Mouse (Mus musculus): Measurements from ENCODE around the gene BC051019. TPM values are rescaled to one million over a fixed set of nuclear protein-coding genes. Genes with fewer than 3 reads are reported as not detected.

Gene BC051019
- polyA plus RNA-seq, 1 experiment, result 17.8 TPM

GRCm38 (mm10) chr7:109751427-109752007, 27.9 kb upstream of the BC051019 start:
- DNase-seq, result no peak
- TF ChIP-seq CTCF (IDR thresholded peaks at IDR 0.05; ENCODE audit: insufficient read depth, low read length) (no peak), POLR2A (IDR thresholded peaks at IDR 0.05; ENCODE audit: borderline replicate concordance, extremely low read depth, low read depth, low read length) (no peak)
- 3% methylated on average over 13 of the region's 13 CpGs for WGBS
- Histone ChIP-seq H3K4me3 (replicated peaks; ENCODE audit: extremely low read depth, low read depth, low read length) (peak overlapping the region; percentile 95), H3K4me1 (ENCODE audit: control insufficient read depth, insufficient read depth, low read length) (peaks cover 7% of the 10 kb centered on the region)

GRCm38 (mm10) chr7:109747747-109748146, 24.1 kb upstream of the BC051019 start:
- WGBS, result 16% methylated on average over 1 of the region's 1 CpGs
- Histone ChIP-seq H3K4me3 (replicated peaks; ENCODE audit: extremely low read depth, low read depth, low read length) (no peak overlapping the region), H3K4me1 (ENCODE audit: control insufficient read depth, insufficient read depth, low read length) (peaks cover 5% of the 10 kb centered on the region)
- no peak for DNase-seq
- no peak for TF ChIP-seq POLR2A (IDR thresholded peaks at IDR 0.05; ENCODE audit: borderline replicate concordance, extremely low read depth, low read depth, low read length)
- no peak for TF ChIP-seq CTCF (IDR thresholded peaks at IDR 0.05; ENCODE audit: insufficient read depth, low read length)

- DNase-seq, result no peak
These were observed 18.1 kb upstream of the BC051019 start for GRCm38 (mm10) chr7:109741703-109742102.

GRCm38 (mm10) chr7:109741060-109741459, 17.4 kb upstream of the BC051019 start:
- Histone ChIP-seq H3K4me3 (replicated peaks; ENCODE audit: extremely low read depth, low read depth, low read length) (no peak overlapping the region), H3K4me1 (ENCODE audit: control insufficient read depth, insufficient read depth, low read length) (peaks cover 3% of the 10 kb centered on the region; the same call in 1 of the 2 replicates)
- DNase-seq, result no peak
- TF ChIP-seq CTCF (IDR thresholded peaks at IDR 0.05; ENCODE audit: insufficient read depth, low read length), result no peak
- no peak for TF ChIP-seq POLR2A (IDR thresholded peaks at IDR 0.05; ENCODE audit: borderline replicate concordance, extremely low read depth, low read depth, low read length)
- WGBS, result 89% methylated on average over 1 of the region's 1 CpGs

More at GRCm38 (mm10) chr7:109741703-109742102, 18.1 kb upstream of the BC051019 start:
- WGBS, result 81% methylated on average over 4 of the region's 4 CpGs
- Histone ChIP-seq H3K4me3 (replicated peaks; ENCODE audit: extremely low read depth, low read depth, low read length) (no peak overlapping the region), H3K4me1 (ENCODE audit: control insufficient read depth, insufficient read depth, low read length) (peaks cover 3% of the 10 kb centered on the region; the same call in 1 of the 2 replicates)
- TF ChIP-seq CTCF (IDR thresholded peaks at IDR 0.05; ENCODE audit: insufficient read depth, low read length) (no peak), POLR2A (IDR thresholded peaks at IDR 0.05; ENCODE audit: borderline replicate concordance, extremely low read depth, low read depth, low read length) (no peak)

GRCm38 (mm10) chr7:109739822-109740370, 16.2 kb upstream of the BC051019 start:
- WGBS, result 32% methylated on average over 5 of the region's 5 CpGs
- TF ChIP-seq CTCF (IDR thresholded peaks at IDR 0.05; ENCODE audit: insufficient read depth, low read length), result no peak
- TF ChIP-seq POLR2A (IDR thresholded peaks at IDR 0.05; ENCODE audit: borderline replicate concordance, extremely low read depth, low read depth, low read length), result no peak
- Histone ChIP-seq H3K4me1 (ENCODE audit: control insufficient read depth, insufficient read depth, low read length) (peaks cover 3% of the 10 kb centered on the region; the same call in 1 of the 2 replicates), H3K4me3 (replicated peaks; ENCODE audit: extremely low read depth, low read depth, low read length) (no peak overlapping the region)
- no peak for DNase-seq

- H3K4me1 ChIP-seq (ENCODE audit: control insufficient read depth, insufficient read depth, low read length), result no peaks in the 10 kb centered on the region; the same call in 1 of the 2 replicates
- no peak for DNase-seq
- WGBS, result 66% methylated on average over 4 of the region's 4 CpGs
- no peak for TF ChIP-seq POLR2A (IDR thresholded peaks at IDR 0.05; ENCODE audit: borderline replicate concordance, extremely low read depth, low read depth, low read length)
- H3K4me3 ChIP-seq (replicated peaks; ENCODE audit: extremely low read depth, low read depth, low read length), result no peak overlapping the region
These were observed 11.2 kb upstream of the BC051019 start for GRCm38 (mm10) chr7:109734806-109735205.

- no peak within 1 kb of the TSS for H3K4me3 ChIP-seq (replicated peaks; ENCODE audit: extremely low read depth, low read depth, low read length)
- peaks cover 6% of the 10 kb centered on the region; the same call in 1 of the 2 replicates for H3K4me1 ChIP-seq (ENCODE audit: control insufficient read depth, insufficient read depth, low read length)
- 84% methylated on average over 5 of the region's 5 CpGs for WGBS
- no peak for DNase-seq
- TF ChIP-seq CTCF (IDR thresholded peaks at IDR 0.05; ENCODE audit: insufficient read depth, low read length), result no peak
- TF ChIP-seq POLR2A (IDR thresholded peaks at IDR 0.05; ENCODE audit: borderline replicate concordance, extremely low read depth, low read depth, low read length), result no peak
These were observed 8.0 kb upstream of the BC051019 start, which contains the start of gene Ascl3 for GRCm38 (mm10) chr7:109731626-109732025. Gene Ascl3, minus strand, starts transcription at chr7:109731726.

GRCm38 (mm10) chr7:109723114-109723513, 536 bp downstream of the BC051019 start:
- TF ChIP-seq CTCF (IDR thresholded peaks at IDR 0.05; ENCODE audit: insufficient read depth, low read length) (no peak), POLR2A (IDR thresholded peaks at IDR 0.05; ENCODE audit: borderline replicate concordance, extremely low read depth, low read depth, low read length) (no peak)
- WGBS, result 89% methylated on average over 8 of the region's 8 CpGs
- no peaks in the 10 kb centered on the region for H3K4me1 ChIP-seq (ENCODE audit: control insufficient read depth, insufficient read depth, low read length)

GRCm38 (mm10) chr7:109722618-109723017, 1.0 kb downstream of the BC051019 start:
- no peak for DNase-seq
- H3K4me1 ChIP-seq (ENCODE audit: control insufficient read depth, insufficient read depth, low read length), result no peaks in the 10 kb centered on the region
- TF ChIP-seq POLR2A (IDR thresholded peaks at IDR 0.05; ENCODE audit: borderline replicate concordance, extremely low read depth, low read depth, low read length) (no peak), CTCF (IDR thresholded peaks at IDR 0.05; ENCODE audit: insufficient read depth, low read length) (no peak)
- WGBS, result 97% methylated on average over 2 of the region's 2 CpGs
- no peak overlapping the region for H3K4me3 ChIP-seq (replicated peaks; ENCODE audit: extremely low read depth, low read depth, low read length)

More at GRCm38 (mm10) chr7:109723114-109723513, 536 bp downstream of the BC051019 start:
- H3K4me3 ChIP-seq (replicated peaks; ENCODE audit: extremely low read depth, low read depth, low read length), result peak overlapping the region; percentile 28
- DNase-seq, result no peak

GRCm38 (mm10) chr7:109719286-109719685, 4.4 kb downstream of the BC051019 start:
- TF ChIP-seq CTCF (IDR thresholded peaks at IDR 0.05; ENCODE audit: insufficient read depth, low read length) (peak; percentile 2; the same call in 1 of the 2 replicates), POLR2A (IDR thresholded peaks at IDR 0.05; ENCODE audit: borderline replicate concordance, extremely low read depth, low read depth, low read length) (no peak)
- no peak overlapping the region for H3K4me3 ChIP-seq (replicated peaks; ENCODE audit: extremely low read depth, low read depth, low read length)
- WGBS, result 56% methylated on average over 9 of the region's 9 CpGs
- no peaks in the 10 kb centered on the region for H3K4me1 ChIP-seq (ENCODE audit: control insufficient read depth, insufficient read depth, low read length)
- DNase-seq, result no peak

Data from lung, adult 2 months (tissue).